Mouse (Mus musculus) NIH3T3 (cell line): ENCODE data around the gene Zfp956.

Experiments
- DNase-seq: peaks from one replicate; pipeline ENCODE4 v3.0.0-alpha.2; 2012; ENCODE audit warnings: low read depth

Zfp956 gene

DNA sequence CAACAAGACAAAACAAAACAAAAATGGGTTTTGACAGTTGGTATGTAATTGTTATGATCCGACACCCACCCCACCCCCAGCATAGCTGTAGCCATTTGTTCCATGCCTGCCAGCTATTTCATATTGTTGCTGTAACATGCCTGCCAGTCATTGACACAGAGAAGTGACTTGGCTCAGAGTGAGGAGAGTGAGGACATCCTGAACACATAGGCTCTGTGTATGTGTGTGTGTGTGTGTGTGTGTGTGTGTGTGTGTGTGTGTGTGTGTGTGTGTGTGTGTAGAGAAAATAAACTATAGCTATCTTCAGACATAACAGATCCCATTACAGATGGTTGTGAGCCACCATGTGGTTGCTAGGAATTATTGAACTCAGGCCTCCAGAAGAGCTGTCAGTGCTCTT is 15.0 kb downstream of the Zfp956 start:
- peak; percentile 31 for DNase-seq

DNA sequence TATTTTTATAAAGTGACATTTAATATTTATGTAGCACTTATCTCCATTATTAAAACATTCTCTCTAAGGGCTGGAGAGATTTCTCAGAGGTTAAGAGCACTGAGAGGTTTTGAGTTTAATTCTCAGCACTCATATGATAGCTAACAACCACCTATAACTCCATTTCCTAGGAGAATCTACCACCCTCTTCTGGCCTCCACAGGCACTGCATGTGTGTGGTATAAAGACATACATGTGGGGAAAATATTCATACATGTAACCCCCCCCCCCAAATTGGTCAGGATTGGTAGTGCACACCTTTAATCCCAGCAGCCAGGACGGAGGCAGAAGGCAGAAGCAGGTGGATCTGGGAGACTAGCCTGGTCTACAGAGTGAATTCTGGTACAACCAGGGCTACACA is 21.4 kb downstream of the Zfp956 start:
- DNase-seq, result peak; percentile 27

GRCm38 (mm10) chr6:47978897-47979368 is 25.7 kb downstream of the Zfp956 start:
- DNase-seq, result peak; percentile 92

DNA sequence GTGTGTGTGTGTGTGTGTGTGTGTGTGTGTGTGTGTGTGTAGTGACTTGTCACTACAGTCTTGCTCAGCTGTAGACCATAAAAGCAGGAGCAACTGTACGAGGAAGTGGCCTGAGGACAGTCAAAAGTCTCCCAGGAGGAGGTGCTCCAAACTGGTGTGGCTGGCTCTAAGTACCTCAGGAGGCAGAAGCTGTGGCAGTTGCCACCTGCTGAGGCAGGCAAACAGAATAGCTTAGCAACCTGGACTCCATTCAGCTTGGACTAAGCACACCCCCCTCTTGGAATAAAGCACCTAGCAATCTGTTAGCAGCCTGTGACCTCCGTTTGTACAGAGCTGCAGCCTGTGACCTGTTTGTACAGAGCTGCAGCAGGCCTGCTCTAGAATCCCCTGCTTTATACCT is 30.7 kb downstream of the Zfp956 start:
- no peak for DNase-seq

GRCm38 (mm10) chr6:47995661-47996060 is 42.5 kb downstream of the Zfp956 start:
- DNase-seq, result no peak

- no peak for DNase-seq
Observed at GRCm38 (mm10) chr6:48010727-48011126, 57.5 kb downstream of the Zfp956 start.
